Comparison of ENCODE assay signal across 30 mouse cellular contexts in genomic region chr17:50208137-50209045, GRCm38 (mm10).
"Had no signal": no experiment of that assay in that cellular context is flagged by ENCODE, and none has a peak within 500 bp of the region (broad histone marks: within the 10 kb centered on the region; RNA-seq: fewer than 3 reads in every experiment).

No protein-coding gene starts in this region.

- H3K4me2 ChIP-seq: limb, embryonic 12.5 days; limb, embryonic 13.5 days; limb, embryonic 15.5 days; liver, embryonic 11.5 days; liver, embryonic 12.5 days; liver, embryonic 13.5 days; liver, embryonic 15.5 days; lung, embryonic 14.5 days; lung, embryonic 15.5 days; midbrain, embryonic 11.5 days; midbrain, embryonic 12.5 days; midbrain, embryonic 13.5 days; midbrain, embryonic 15.5 days had no signal

- H3K36me3 ChIP-seq: limb, embryonic 10.5 days; limb, embryonic 12.5 days; limb, embryonic 13.5 days; limb, embryonic 15.5 days; liver, embryonic 12.5 days; liver, embryonic 13.5 days; liver, embryonic 15.5 days; lung, embryonic 15.5 days; midbrain, embryonic 10.5 days; midbrain, embryonic 12.5 days; midbrain, embryonic 13.5 days; midbrain, embryonic 15.5 days had no signal

- H3K27ac ChIP-seq: left cerebral cortex, adult 2 months; limb, embryonic 10.5 days; limb, embryonic 12.5 days; limb, embryonic 13.5 days; limb, embryonic 15.5 days; liver, embryonic 12.5 days; liver, embryonic 13.5 days; liver, embryonic 14.5 days; liver, embryonic 15.5 days; lung, embryonic 15.5 days; macrophage; midbrain, embryonic 10.5 days; midbrain, embryonic 12.5 days; midbrain, embryonic 13.5 days; midbrain, embryonic 15.5 days had no signal

- H3K9ac ChIP-seq: limb, embryonic 12.5 days; limb, embryonic 13.5 days; limb, embryonic 15.5 days; liver, embryonic 12.5 days; liver, embryonic 13.5 days; liver, embryonic 14.5 days; liver, embryonic 15.5 days; liver, postnatal 0 days; lung, embryonic 14.5 days; lung, embryonic 15.5 days; midbrain, embryonic 12.5 days; midbrain, embryonic 13.5 days; midbrain, embryonic 15.5 days had no signal

- H3K4me1 ChIP-seq: limb, embryonic 12.5 days; limb, embryonic 13.5 days; limb, embryonic 15.5 days; liver, embryonic 12.5 days; liver, embryonic 13.5 days; liver, embryonic 15.5 days; lung, embryonic 15.5 days; midbrain, embryonic 10.5 days; midbrain, embryonic 12.5 days; midbrain, embryonic 13.5 days; midbrain, embryonic 15.5 days had no signal

- H3K9me3 ChIP-seq: limb, embryonic 10.5 days; limb, embryonic 12.5 days; limb, embryonic 13.5 days; limb, embryonic 15.5 days; liver, embryonic 12.5 days; liver, embryonic 13.5 days; liver, embryonic 15.5 days; lung, embryonic 15.5 days; midbrain, embryonic 10.5 days; midbrain, embryonic 12.5 days; midbrain, embryonic 13.5 days; midbrain, embryonic 15.5 days had no signal

- DNase-seq: left cerebral cortex, postnatal 4 days; liver; liver, embryonic 13.5 days; liver, postnatal 0 days; lung, adult 18-20 months; lung, adult 2 months; lung, embryonic 14.5 days; lung, postnatal 10 days; lung, postnatal 14 days; lung, postnatal 36 days; lung, postnatal 4 days; midbrain, embryonic 14.5 days had no signal

- H3K4me3 ChIP-seq: left cerebral cortex, adult 2 months; limb, embryonic 10.5 days; limb, embryonic 12.5 days; limb, embryonic 13.5 days; limb, embryonic 15.5 days; liver, embryonic 12.5 days; liver, embryonic 13.5 days; liver, embryonic 15.5 days; lung, embryonic 15.5 days; megakaryocyte, embryonic 14.5 days; midbrain, embryonic 10.5 days; midbrain, embryonic 12.5 days; midbrain, embryonic 13.5 days; midbrain, embryonic 15.5 days; myocyte had no signal

- H3K27me3 ChIP-seq: limb, embryonic 12.5 days; limb, embryonic 13.5 days; limb, embryonic 15.5 days; liver, embryonic 12.5 days; liver, embryonic 13.5 days; liver, embryonic 15.5 days; lung, embryonic 15.5 days; midbrain, embryonic 12.5 days; midbrain, embryonic 13.5 days; midbrain, embryonic 15.5 days had no signal
